Mouse (Mus musculus) bone marrow, adult 2 months (tissue): ENCODE measurements around the gene Flt1.

Experiments used
- CTCF ChIP-seq: fragments of 200-500 bp; IDR thresholded peaks from 2 replicates; pipeline ENCODE4 v1.5.1; 2011; ENCODE audit warnings: low read length, control low read depth; ENCODE audit not compliant: control insufficient read depth, insufficient read depth
- POLR2A ChIP-seq: fragments of 200-500 bp; IDR thresholded peaks from 2 replicates; pipeline ENCODE4 v1.6.1; 2011; ENCODE audit warnings: low read depth, mild to moderate bottlenecking, control low read depth, low read length, borderline replicate concordance; ENCODE audit not compliant: control insufficient read depth

DNA sequence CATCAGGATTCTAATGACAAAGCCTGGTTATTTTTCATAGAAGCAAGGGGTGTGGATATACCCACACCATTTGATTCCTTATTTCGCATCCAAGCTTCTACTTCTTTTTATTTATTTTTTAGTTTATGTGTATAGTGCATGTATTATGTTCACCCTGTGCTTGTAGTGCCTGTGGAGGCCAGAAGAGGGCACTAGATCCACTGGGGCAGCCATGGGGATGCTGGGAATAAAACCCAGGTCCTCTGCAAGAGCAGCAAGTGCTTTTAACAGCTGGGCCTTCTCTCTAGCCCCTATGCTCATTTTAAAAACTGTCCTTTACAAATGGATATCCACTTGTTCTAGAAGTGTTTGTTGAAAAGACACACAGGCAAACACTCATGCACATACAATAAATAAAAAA, 33.2 kb downstream of the Flt1 start:
- TF ChIP-seq POLR2A (no peak), CTCF (no peak)
